8 mouse cellular contexts compared by ENCODE assay signal in the genomic region with DNA sequence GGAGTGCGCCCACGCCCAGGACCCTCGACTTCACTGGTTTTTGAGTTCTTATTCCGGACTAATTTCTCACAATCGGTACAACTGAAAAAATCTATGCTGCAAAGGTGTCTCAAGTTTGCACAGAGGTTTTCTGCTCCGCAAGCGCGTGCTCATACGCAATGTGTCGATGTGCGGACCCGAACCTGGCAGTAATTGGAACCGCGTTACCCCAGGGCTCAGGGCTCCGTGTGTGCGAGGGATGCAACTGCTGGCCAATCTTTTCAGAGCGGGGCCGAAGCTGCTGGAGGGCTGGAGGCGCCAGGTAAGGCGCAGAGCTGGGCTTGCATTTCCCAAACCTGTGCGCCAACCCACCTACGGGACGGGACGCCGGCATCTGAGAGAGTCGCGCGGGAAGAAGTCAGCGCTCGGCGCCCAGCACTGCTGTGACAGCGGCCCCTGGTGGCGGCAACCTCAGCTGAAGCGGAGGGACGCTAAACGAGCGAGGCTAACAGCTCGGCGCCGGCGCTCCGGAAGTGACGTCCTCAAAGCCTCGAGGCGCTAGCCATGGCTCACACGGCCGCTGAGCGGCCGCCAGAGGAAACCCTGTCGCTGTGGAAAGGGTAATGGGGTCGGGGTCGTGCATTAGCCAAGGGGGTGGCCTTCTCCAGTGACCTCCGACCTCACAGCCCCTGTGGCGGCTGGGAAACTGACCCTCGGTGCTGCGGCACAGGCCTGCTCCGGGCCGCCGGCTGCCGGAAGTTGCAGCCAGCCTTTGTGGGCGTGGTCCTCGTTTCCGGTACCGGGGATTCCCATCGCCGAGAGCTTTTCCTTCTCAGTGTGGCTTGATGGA. TPM values are rescaled to one million over a fixed set of nuclear protein-coding genes. Genes with fewer than 3 reads are reported as not detected.
DNase-seq lines count a peak whose midpoint lies in the region; ATAC-seq and TF ChIP-seq lines count a peak whose summit lies in the region.

TSS of gene Endov (plus strand) at position 487 of the 829 bp plus-strand sequence.

- intact Hi-C loops in heart, postnatal 25 days (cut with DNase I) = loop anchor here (5.0 kb wide), 1 partner anchor 149 kb away; no protein-coding TSS in a partner anchor

- peak within 1 kb of the TSS; percentile 80 for H3K27ac ChIP-seq in ES-E14 (ENCODE audit: insufficient read depth, low read depth, low read length, poor library complexity, severe bottlenecking)
- peak within 1 kb of the TSS; percentile 92 for H3K27ac ChIP-seq in forebrain, embryonic 15.5 days (replicated peaks)

- peak within 1 kb of the TSS; percentile 94 for H3K9ac ChIP-seq in ES-E14 (ENCODE audit: insufficient read depth, low read depth, low read length, poor library complexity, severe bottlenecking)
- peak within 1 kb of the TSS; percentile 88 for H3K9ac ChIP-seq in forebrain, embryonic 15.5 days (replicated peaks)

- peak within 1 kb of the TSS; percentile 85 for H3K4me2 ChIP-seq in forebrain, embryonic 15.5 days (replicated peaks)

- peak within 1 kb of the TSS; percentile 83 to 94 for H3K4me3 ChIP-seq in ES-E14 (ENCODE audit: insufficient read depth in 1 of 2, low read depth in 1 of 2, low read length in 2 of 2, poor library complexity in 1 of 2, severe bottlenecking in 1 of 2)
- H3K4me3 ChIP-seq in forebrain, embryonic 15.5 days = peak within 1 kb of the TSS; percentile 71
- H3K4me3 ChIP-seq in lung, adult 2 months (replicated peaks; ENCODE audit: extremely low read depth, low read depth, low read length) = peak within 1 kb of the TSS; percentile 89

- H3K4me1 ChIP-seq in ES-E14 (ENCODE audit: control insufficient read depth in 2 of 2, insufficient read depth in 2 of 2, low read length in 2 of 2, poor library complexity in 1 of 2) = 0 out of 4 replicates have a peak, but pooled peaks cover 0 to 2% of the 10 kb centered on the region in 2 experiments
- H3K4me1 ChIP-seq in forebrain, embryonic 15.5 days = peaks cover 25% of the 10 kb centered on the region
- H3K4me1 ChIP-seq in lung, adult 2 months (ENCODE audit: control insufficient read depth, insufficient read depth, low read length) = no peaks in the 10 kb centered on the region

- in situ Hi-C loops in ES-E14 (cut with MboI; ENCODE audit: low sequenced_read_pairs in 2 of 2, unreplicated experiment in 2 of 2) = no loop called here

- peak; percentile 60; the same call in 1 of the 2 replicates for TF ChIP-seq POLR2A in lung, adult 2 months (IDR thresholded peaks at IDR 0.05; ENCODE audit: borderline replicate concordance, extremely low read depth, low read depth, low read length)

- peak; percentile 91 for DNase-seq in ES-E14 (ENCODE audit: low read depth, low spot score)
- DNase-seq in cerebellum, adult 11-12 months = peak; percentile 96
- peak; percentile 91 for DNase-seq in heart, postnatal 25 days (ENCODE audit: low spot score)
- DNase-seq in layer of hippocampus, adult 18-20 months (ENCODE audit: low spot score in 2 of 2) = peak; percentile 96 to 99
- DNase-seq in lung, adult 2 months = peak; percentile 99
- DNase-seq in thymus, adult 18-20 months = peak; percentile 92

- H3K9me3 ChIP-seq in ES-E14 (ENCODE audit: control insufficient read depth, insufficient read depth, low read depth, low read length) = no peaks in the 10 kb centered on the region
- no peaks in the 10 kb centered on the region for H3K9me3 ChIP-seq in forebrain, embryonic 15.5 days

- WGBS in forebrain, embryonic 15.5 days = under 1% methylated on average over 66 of the region's 66 CpGs
- WGBS in lung, adult 2 months = 1% methylated on average over 66 of the region's 66 CpGs

- ATAC-seq in forebrain, embryonic 15.5 days (replicated peaks) = peak; percentile 98
- ATAC-seq in neutrophil, adult 5-6 weeks (ENCODE audit: extremely low read depth, insufficient number of reproducible peaks, low FRiP score, poor library complexity, severe bottlenecking) = peak; percentile 98

- peaks cover 2% of the 10 kb centered on the region; the same call in 1 of the 2 replicates for H3K36me3 ChIP-seq in ES-E14 (ENCODE audit: control insufficient read depth, insufficient read depth, low read length, poor library complexity, severe bottlenecking)
- H3K36me3 ChIP-seq in forebrain, embryonic 15.5 days = 0 out of 2 replicates have a peak, but pooled peaks cover 2% of the 10 kb centered on the region

- no peaks in the 10 kb centered on the region for H3K27me3 ChIP-seq in forebrain, embryonic 15.5 days

- peak; percentile 72 for TF ChIP-seq CTCF in lung, adult 2 months (IDR thresholded peaks at IDR 0.05; ENCODE audit: insufficient read depth, low read length)

TF ChIP-seq in ES-E14, 5 proteins besides CTCF, POLR2A, EP300 and RAD21:
- TF ChIP-seq HCFC1 (IDR thresholded peaks at IDR 0.05; ENCODE audit: borderline replicate concordance, insufficient read depth, low read length) = peak; percentile 84
- no peak for TF ChIP-seq ZNF384 (IDR thresholded peaks at IDR 0.05; ENCODE audit: low read depth, low read length)
- peak; percentile 59; the same call in 1 of the 2 replicates for TF ChIP-seq ZC3H11A (IDR thresholded peaks at IDR 0.05; ENCODE audit: borderline replicate concordance, low read depth, low read length)
- TF ChIP-seq CHD2 (IDR thresholded peaks at IDR 0.05; ENCODE audit: low read depth, low read length) = peak; percentile 63; the same call in 1 of the 2 replicates

RNA-seq across cellular contexts. Expression of gene Endov, which starts in this region (rescaled TPM):
- 10.0 and 13.5 TPM in 2 replicates for total RNA-seq in ES-E14 (2012; rRNA removed)
- polyA plus RNA-seq in forebrain, embryonic 15.5 days (2015; fragmentation: Nextera tagmentation; extraction: Ambion mirVana) = 17.3 and 18.5 TPM in 2 replicates
- total RNA-seq in heart, postnatal 25 days (2021) = 10 to 100 TPM in 1 of 2 experiments, 1 to 10 TPM in 1; 7.1 to 10.3 TPM
- total RNA-seq in layer of hippocampus, adult 18-20 months (2021) = 10 to 100 TPM; 34.7 to 36.2 TPM
- polyA plus RNA-seq in lung, adult 2 months (2012; rRNA removed) = 16.0 and 21.9 TPM in 2 replicates
- total RNA-seq in neutrophil, adult 5-6 weeks (2017) = 10.8 and 14.6 TPM in 2 replicates

Comparison
In these comparisons a context has a peak if more than half of its experiments do, and no peak if none do; other contexts are left out.
1. Peak in every context shown above with its lines: DNase-seq, ATAC-seq, H3K4me3 ChIP-seq and H3K27ac ChIP-seq.